Mouse (Mus musculus) lung, embryonic 16.5 days (tissue): ENCODE measurements around the gene Rrp12. TPM values are rescaled to one million over a fixed set of nuclear protein-coding genes. Genes with fewer than 3 reads are reported as not detected.
"Not testable (repeated sequence)": the region's sequence is repeated elsewhere in the genome, so short reads cannot be mapped to it uniquely, and the experiment has no call there.

Experiments
- ATAC-seq: fragments of 200-750 bp; cut with Nextera tagmentation; 2 replicates; pipeline ENCODE4 v1.8.0; 2017; ENCODE audit warnings: low read depth, mild to moderate bottlenecking, moderate library complexity
- H3K27ac ChIP-seq: fragments of 300-500 bp; sonication (generic); 2 replicates; pipeline ENCODE4 v1.5.1; 2014; ENCODE audit warnings: mild to moderate bottlenecking, control low read depth, low read length
- H3K27me3 ChIP-seq: fragments of 300-500 bp; sonication (generic); 2 replicates; pipeline ENCODE4 v1.6.1; 2014; ENCODE audit warnings: low read depth, low read length, mixed read lengths; ENCODE audit not compliant: control insufficient read depth, insufficient read depth
- H3K36me3 ChIP-seq: fragments of 300-500 bp; sonication (generic); 2 replicates; pipeline ENCODE4 v1.6.1; 2014; ENCODE audit warnings: low read length; ENCODE audit not compliant: control insufficient read depth, insufficient read depth
- H3K4me1 ChIP-seq: fragments of 300-500 bp; sonication (generic); replicated peaks from 2 replicates; pipeline ENCODE4 v1.6.1; 2014; ENCODE audit warnings: low read length, mixed read lengths; ENCODE audit not compliant: control insufficient read depth, insufficient read depth
- H3K4me2 ChIP-seq: fragments of 300-500 bp; sonication (generic); 2 replicates; pipeline ENCODE4 v1.6.1; 2014; ENCODE audit warnings: low read depth, low read length, control low read depth
- H3K4me3 ChIP-seq: fragments of 300-500 bp; sonication (generic); 2 replicates; pipeline ENCODE4 v1.5.1; 2014; ENCODE audit warnings: mild to moderate bottlenecking, low read length, control low read depth
- H3K9ac ChIP-seq: fragments of 300-500 bp; sonication (generic); 2 replicates; pipeline ENCODE4 v1.6.1; 2014; ENCODE audit warnings: low read length, control low read depth
- H3K9me3 ChIP-seq: fragments of 300-500 bp; sonication (generic); 2 replicates; pipeline ENCODE4 v1.6.1; 2016; ENCODE audit warnings: low read length; ENCODE audit not compliant: control insufficient read depth
- WGBS: fragments of 180-500 bp; shearing (Covaris S2); extraction: QIAGEN DNeasy Blood & Tissue Kit; methylation state at CpG from one replicate; pipeline ENCODE4 v1.1.7; 2014; 5-methylcytosine and 5-hydroxymethylcytosine counted together
- polyA plus RNA-seq: library from polyadenylated mRNA; unstranded; fragments of >200 nt; fragmentation: Nextera tagmentation; extraction: Ambion mirVana; gene quantifications from 2 replicates; pipeline ENCODE4 v1.2.1, GENCODE M21; 2015

Rrp12 gene
- polyA plus RNA-seq, 1 experiment from 2014 or later: 11.4 TPM

DNA sequence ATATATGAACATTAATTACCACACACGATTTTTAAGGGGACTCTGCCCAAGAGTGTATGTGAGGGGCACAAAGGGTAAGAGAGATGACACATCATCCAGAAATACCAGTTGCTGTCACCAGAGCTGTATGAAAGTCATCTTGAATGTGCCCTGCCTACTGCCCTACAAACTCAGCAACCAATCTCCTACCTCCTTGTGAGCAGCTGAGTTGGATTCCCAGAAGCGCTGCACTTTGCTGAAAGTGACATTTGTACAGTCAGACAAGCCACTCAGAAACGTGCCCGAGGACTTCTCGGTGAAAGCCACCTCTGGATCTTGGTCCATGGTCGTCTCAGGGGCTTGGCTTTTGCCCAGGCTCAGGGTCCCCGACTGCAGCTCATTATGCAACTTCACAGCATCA, 1.0 kb downstream of the Rrp12 start:
- Histone ChIP-seq H3K9me3 (no peaks in the 10 kb centered on the region), H3K4me2 (peak overlapping the region; percentile 84), H3K4me3 (peak overlapping the region; percentile 73), H3K9ac (peak overlapping the region; percentile 66), H3K27ac (no peak overlapping the region), H3K36me3 (no peaks in the 10 kb centered on the region; the same call in none of the 2 replicates), H3K27me3 (no peaks in the 10 kb centered on the region), H3K4me1 (peaks cover 11% of the 10 kb centered on the region)
- ATAC-seq: no peak
- WGBS: 40% methylated on average over 7 of the region's 7 CpGs

DNA sequence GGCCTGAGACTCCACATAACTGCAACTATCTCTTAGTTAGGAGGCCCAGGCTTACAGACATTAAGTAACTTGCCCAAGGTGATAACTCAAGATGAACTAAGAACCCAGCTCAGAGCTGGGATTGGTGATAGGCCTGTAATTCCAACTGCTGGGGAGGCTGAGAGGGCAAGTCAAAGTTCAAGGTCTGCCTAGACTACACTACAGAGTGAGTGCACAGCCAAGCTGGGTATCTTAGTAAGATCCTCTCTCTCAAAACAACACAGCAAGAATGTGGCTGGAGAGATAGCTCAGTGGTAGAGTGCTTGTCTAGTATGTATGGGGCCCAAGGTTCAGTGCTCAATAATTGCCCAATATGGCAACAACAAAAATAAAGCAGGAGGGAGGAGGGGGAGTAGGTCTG, 7.8 kb downstream of the Rrp12 start:
- Histone ChIP-seq H3K4me3 (no peak overlapping the region), H3K9me3 (no peaks in the 10 kb centered on the region), H3K27me3 (no peaks in the 10 kb centered on the region), H3K4me2 (no peak overlapping the region), H3K36me3 (peaks cover 7% of the 10 kb centered on the region), H3K4me1 (no peaks in the 10 kb centered on the region), H3K27ac (no peak overlapping the region), H3K9ac (no peak overlapping the region)
- ATAC-seq: no peak

DNA sequence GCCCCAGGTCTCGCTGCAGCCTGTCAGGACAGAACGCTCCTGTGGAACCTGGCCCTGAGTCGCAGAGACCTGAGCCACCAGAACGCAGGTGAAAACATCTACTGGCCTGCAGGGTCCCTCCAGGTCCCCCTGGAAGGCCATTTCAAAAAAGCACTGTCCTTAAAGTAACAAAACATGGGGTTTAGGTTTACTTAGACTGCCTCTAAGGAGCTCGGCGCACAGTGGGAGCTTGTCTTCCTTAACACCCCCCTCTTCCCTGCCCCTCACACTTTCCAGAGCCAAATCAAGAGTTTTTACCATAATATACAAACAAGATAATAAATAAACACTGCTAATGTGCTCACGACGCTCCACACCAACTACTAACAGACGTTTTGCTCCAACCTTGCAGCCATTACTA, 12.1 kb downstream of the Rrp12 start:
- H3K27me3 ChIP-seq: no peaks in the 10 kb centered on the region
- no peak for ATAC-seq
- H3K4me1 ChIP-seq: no peaks in the 10 kb centered on the region
- no peak overlapping the region for H3K4me3 ChIP-seq
- H3K36me3 ChIP-seq: 0 out of 2 replicates have a peak, but pooled peaks cover 5% of the 10 kb centered on the region
- H3K27ac ChIP-seq: no peak overlapping the region
- no peaks in the 10 kb centered on the region for H3K9me3 ChIP-seq
- H3K9ac ChIP-seq: no peak overlapping the region
- no peak overlapping the region for H3K4me2 ChIP-seq
- WGBS: 85% methylated on average over 9 of the region's 9 CpGs

GRCm38 (mm10) chr19:41881842-41882241, 14.1 kb downstream of the Rrp12 start:
- H3K4me2 ChIP-seq: no peak overlapping the region
- no peak overlapping the region for H3K9ac ChIP-seq
- no peaks in the 10 kb centered on the region for H3K27me3 ChIP-seq
- no peak overlapping the region for H3K4me3 ChIP-seq
- no peak for ATAC-seq
- no peaks in the 10 kb centered on the region for H3K4me1 ChIP-seq
- peaks cover 3% of the 10 kb centered on the region; the same call in 1 of the 2 replicates for H3K36me3 ChIP-seq
- 93% methylated on average over 4 of the region's 4 CpGs for WGBS
- no peaks in the 10 kb centered on the region for H3K9me3 ChIP-seq
- no peak overlapping the region for H3K27ac ChIP-seq

- Histone ChIP-seq H3K4me2 (no peak overlapping the region), H3K9me3 (no peaks in the 10 kb centered on the region), H3K4me1 (no peaks in the 10 kb centered on the region), H3K9ac (no peak overlapping the region), H3K4me3 (no peak overlapping the region), H3K27ac (no peak overlapping the region), H3K27me3 (no peaks in the 10 kb centered on the region), H3K36me3 (peaks cover 13% of the 10 kb centered on the region)
- 84% methylated on average over 14 of the region's 14 CpGs for WGBS
- no peak for ATAC-seq
Observed at GRCm38 (mm10) chr19:41874356-41874755, 21.6 kb downstream of the Rrp12 start.

DNA sequence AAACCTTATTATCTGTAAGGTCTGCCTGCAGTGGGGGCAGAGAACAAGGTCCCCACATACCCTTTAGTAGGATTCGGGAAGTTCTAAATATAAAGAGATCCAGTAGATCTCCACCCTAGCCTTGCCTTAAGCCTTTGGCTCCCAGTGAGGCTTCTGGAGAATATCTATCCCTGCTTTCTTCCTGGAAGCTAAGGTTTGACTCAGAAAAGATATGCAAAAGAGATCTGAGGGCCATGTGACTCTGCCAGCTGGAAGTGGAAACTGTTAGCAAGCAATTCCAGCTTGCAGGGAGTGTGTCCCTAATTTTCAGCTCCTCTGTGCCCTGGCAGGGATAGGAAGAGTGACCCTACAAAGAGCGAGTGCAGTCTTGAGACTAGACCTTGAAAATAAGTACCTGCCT, 23.7 kb downstream of the Rrp12 start:
- H3K27me3 ChIP-seq: no peaks in the 10 kb centered on the region
- no peak overlapping the region for H3K4me2 ChIP-seq
- H3K36me3 ChIP-seq: peaks cover 16% of the 10 kb centered on the region
- no peak overlapping the region for H3K9ac ChIP-seq
- H3K4me1 ChIP-seq: no peaks in the 10 kb centered on the region
- ATAC-seq: no peak
- 93% methylated on average over 2 of the region's 2 CpGs for WGBS
- H3K27ac ChIP-seq: no peak overlapping the region
- H3K4me3 ChIP-seq: no peak overlapping the region
- H3K9me3 ChIP-seq: no peaks in the 10 kb centered on the region

- H3K4me2 ChIP-seq, ATAC-seq, H3K4me1 ChIP-seq, H3K36me3 ChIP-seq, H3K4me3 ChIP-seq, H3K9me3 ChIP-seq, H3K27ac ChIP-seq, H3K9ac ChIP-seq, H3K27me3 ChIP-seq: not testable (repeated sequence)
- WGBS: 83% methylated on average over 5 of the region's 5 CpGs
Observed at GRCm38 (mm10) chr19:41869946-41870345, 26.0 kb downstream of the Rrp12 start.

- H3K36me3 ChIP-seq: peaks cover 7% of the 10 kb centered on the region; the same call in 1 of the 2 replicates
- H3K4me3 ChIP-seq: no peak overlapping the region
- no peak for ATAC-seq
- H3K4me1 ChIP-seq: no peaks in the 10 kb centered on the region
- 95% methylated on average over 5 of the region's 5 CpGs for WGBS
- no peak overlapping the region for H3K4me2 ChIP-seq
- H3K27ac ChIP-seq: no peak overlapping the region
- H3K27me3 ChIP-seq: no peaks in the 10 kb centered on the region
- H3K9me3 ChIP-seq: no peaks in the 10 kb centered on the region
- no peak overlapping the region for H3K9ac ChIP-seq
Observed at GRCm38 (mm10) chr19:41869296-41869695, 26.7 kb downstream of the Rrp12 start.

GRCm38 (mm10) chr19:41866707-41867106, 29.3 kb downstream of the Rrp12 start:
- no peak overlapping the region for H3K4me2 ChIP-seq
- no peak overlapping the region for H3K4me3 ChIP-seq
- WGBS: 87% methylated on average over 8 of the region's 8 CpGs
- no peaks in the 10 kb centered on the region for H3K9me3 ChIP-seq
- H3K4me1 ChIP-seq: no peaks in the 10 kb centered on the region
- H3K27me3 ChIP-seq: no peaks in the 10 kb centered on the region
- H3K9ac ChIP-seq: no peak overlapping the region
- no peak for ATAC-seq
- H3K36me3 ChIP-seq: peaks cover 9% of the 10 kb centered on the region; the same call in 1 of the 2 replicates
- no peak overlapping the region for H3K27ac ChIP-seq

GRCm38 (mm10) chr19:41857816-41858310, 38.1 kb downstream of the Rrp12 start:
- no peaks in the 10 kb centered on the region for H3K4me1 ChIP-seq
- no peak overlapping the region for H3K9ac ChIP-seq
- H3K36me3 ChIP-seq: no peaks in the 10 kb centered on the region
- ATAC-seq: no peak
- 54% methylated on average over 3 of the region's 3 CpGs for WGBS
- no peak overlapping the region for H3K27ac ChIP-seq
- no peak overlapping the region for H3K4me2 ChIP-seq
- no peak overlapping the region for H3K4me3 ChIP-seq
- no peaks in the 10 kb centered on the region for H3K27me3 ChIP-seq
- H3K9me3 ChIP-seq: no peaks in the 10 kb centered on the region
